Mouse (Mus musculus) spleen, adult 18-20 months (tissue): Measurements from ENCODE around the gene Akap4.

Source experiments
- DNase-seq, 2 experiments: peaks; one replicate each; pipeline ENCODE4 v3.0.0; 2022; ENCODE audit warnings: mixed read lengths in 2 of 2

Akap4 gene

GRCm38 (mm10) chrX:7067219-7067618 lies at the start of gene Akap4:
Gene Akap4 (plus strand): TSS chrX:7067519.
- DNase-seq, result no peak

GRCm38 (mm10) chrX:7041519-7041918 lies 25.8 kb upstream of the Akap4 start, which contains the start of gene Ccnb3:
Gene Ccnb3 (minus strand): TSS chrX:7041619.
- no peak for DNase-seq

GRCm38 (mm10) chrX:7057056-7057455 lies 10.3 kb upstream of the Akap4 start:
- DNase-seq, result no peak

- no peak for DNase-seq
Observed at GRCm38 (mm10) chrX:7057634-7058033, 9.7 kb upstream of the Akap4 start.

- DNase-seq, result no peak
Observed at GRCm38 (mm10) chrX:7064109-7064508, 3.2 kb upstream of the Akap4 start.

DNA sequence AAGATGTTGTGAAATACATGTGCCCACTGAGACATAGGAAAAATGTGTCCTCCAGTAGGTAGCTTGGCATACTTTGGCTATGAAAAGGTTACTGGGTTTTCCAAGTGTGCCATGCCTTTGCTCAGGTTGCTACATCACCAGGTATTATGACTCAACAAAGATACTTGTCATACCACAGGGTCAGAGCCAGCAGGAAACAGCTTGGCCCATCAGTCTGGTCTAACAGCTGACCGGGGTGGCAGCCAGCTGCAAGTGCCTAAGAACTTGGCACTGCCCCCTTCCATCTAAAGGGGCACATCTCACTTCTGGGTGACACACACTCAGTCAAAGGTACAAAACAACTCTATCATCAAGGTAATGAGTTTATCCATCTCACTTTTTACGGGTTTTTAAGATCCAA lies 683 bp downstream of the Akap4 start:
- DNase-seq, result no peak

GRCm38 (mm10) chrX:7079820-7080429 lies 12.6 kb downstream of the Akap4 start:
- no peak for DNase-seq

GRCm38 (mm10) chrX:7085878-7086277 lies 18.6 kb downstream of the Akap4 start:
- DNase-seq, result no peak

- DNase-seq, result no peak
Observed at GRCm38 (mm10) chrX:7090323-7090722, 23.0 kb downstream of the Akap4 start.

DNA sequence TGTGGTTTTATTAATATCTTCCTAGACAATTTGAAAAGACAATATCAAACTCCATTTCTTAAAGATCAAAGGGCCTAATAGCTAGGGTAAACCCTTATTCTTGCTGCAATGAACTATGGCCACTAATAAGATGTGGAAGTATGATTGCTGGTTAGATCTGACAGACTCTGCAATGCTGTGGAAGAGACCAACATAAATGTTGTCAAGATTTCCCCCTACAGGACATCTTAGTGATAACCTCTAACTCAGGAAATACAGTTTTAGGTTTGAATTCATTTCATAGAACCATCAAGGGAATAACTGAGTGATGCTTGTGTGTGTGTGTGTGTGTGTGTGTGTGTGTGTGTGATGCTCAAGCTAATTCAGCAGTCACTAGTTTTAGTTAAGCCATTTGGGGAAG lies 35.0 kb downstream of the Akap4 start:
- DNase-seq, result no peak

DNA sequence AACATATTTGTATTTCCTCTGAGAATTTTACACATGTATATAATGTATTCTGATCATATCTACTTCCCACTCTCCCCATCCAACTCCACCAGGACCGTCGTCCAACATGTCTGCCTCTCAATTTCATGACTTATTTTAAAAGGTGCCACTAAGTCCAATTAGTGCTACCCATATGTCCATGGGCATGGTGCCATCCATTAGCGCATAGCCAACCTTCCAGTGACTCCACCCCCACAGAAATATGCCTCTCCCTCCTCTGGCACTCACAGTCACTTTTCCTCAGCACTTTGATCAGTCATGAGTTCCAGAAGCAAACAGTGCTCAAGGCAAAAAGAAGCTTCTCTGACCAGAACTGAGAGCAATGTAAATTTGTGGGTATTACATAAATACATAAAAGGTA lies 47.6 kb downstream of the Akap4 start:
- no peak for DNase-seq

DNA sequence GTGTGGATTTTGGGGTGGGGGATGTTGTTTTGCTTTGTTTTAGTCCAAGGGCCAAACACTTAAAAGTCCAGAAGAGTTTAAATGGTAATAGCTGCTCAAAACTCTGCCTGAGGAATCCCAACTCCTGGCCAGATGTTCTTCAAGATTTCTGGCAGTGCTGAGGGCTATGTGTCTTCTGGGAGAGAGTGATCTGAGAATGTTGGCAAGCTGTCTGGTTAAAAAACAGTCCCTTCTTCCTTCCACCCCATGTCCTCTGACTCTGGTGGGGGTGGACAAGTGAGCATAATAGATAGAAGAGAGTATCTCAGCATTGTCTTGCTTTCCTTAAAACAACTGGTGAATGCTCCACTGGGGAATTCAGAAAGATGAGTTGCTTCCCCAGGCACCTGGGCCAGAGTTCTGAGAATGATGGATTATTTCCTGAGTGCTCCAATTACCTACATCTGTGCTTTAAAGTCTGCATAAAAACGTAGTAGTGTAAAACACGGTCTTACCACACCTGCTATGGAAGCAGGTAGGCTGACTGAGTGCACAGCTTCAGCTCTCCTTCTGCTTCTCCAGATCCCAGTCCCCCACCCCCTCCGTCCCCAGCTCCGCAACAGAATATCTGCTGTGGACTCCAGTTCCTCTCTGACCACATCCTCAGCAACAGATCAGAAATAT lies 54.4 kb downstream of the Akap4 start:
- no peak for DNase-seq
